Mouse (Mus musculus) kidney, adult 2 months (tissue): Measurements from ENCODE around the gene Shld2.

ENCODE experiments used
- CTCF ChIP-seq: fragments of 200-500 bp; conservative IDR thresholded peaks from 2 replicates; pipeline ENCODE4 v1.5.1; 2011; ENCODE audit warnings: low read depth, mild to moderate bottlenecking, control low read depth, low read length, moderate library complexity, mixed read lengths; ENCODE audit not compliant: insufficient read depth, insufficient read length
- POLR2A ChIP-seq: fragments of 200-500 bp; IDR thresholded peaks from one replicate; pipeline ENCODE4 v1.6.1; 2011; ENCODE audit warnings: low read depth, low read length, control low read depth

- TF ChIP-seq CTCF (no peak), POLR2A (no peak)
These were observed 109.5 kb downstream of the Shld2 start for GRCm38 (mm10) chr14:34200738-34201230.
